Mouse (Mus musculus) intestine, embryonic 14.5 days (tissue): ENCODE data around the gene Fhdc1. TPM values are rescaled to one million over a fixed set of nuclear protein-coding genes. Genes with fewer than 3 reads are reported as not detected.

Experiments used
- ATAC-seq: fragments of 200-750 bp; cut with Nextera tagmentation; replicated peaks from 2 replicates; pipeline ENCODE4 v1.8.0; 2017; ENCODE audit warnings: low read depth, moderate number of reproducible peaks, moderate TSS enrichment, moderate library complexity; ENCODE audit not compliant: low FRiP score, low TSS enrichment
- DNase-seq: peaks from one replicate; pipeline ENCODE4 v3.0.0-alpha.2; 2018; ENCODE audit warnings: low spot score
- H3K27ac ChIP-seq: fragments of 300-500 bp; sonication (generic); 2 replicates; pipeline ENCODE4 v1.5.1; 2014; ENCODE audit warnings: low read depth, mild to moderate bottlenecking, control low read depth
- H3K27me3 ChIP-seq: fragments of 300-500 bp; sonication (generic); replicated peaks from 2 replicates; pipeline ENCODE4 v1.6.1; 2014; ENCODE audit warnings: low read length, control low read depth; ENCODE audit not compliant: control insufficient read depth, insufficient read depth
- H3K36me3 ChIP-seq: fragments of 300-500 bp; sonication (generic); 2 replicates; pipeline ENCODE4 v1.6.1; 2014; ENCODE audit warnings: low read length, control low read depth; ENCODE audit not compliant: control insufficient read depth, insufficient read depth
- H3K4me1 ChIP-seq: fragments of 300-500 bp; sonication (generic); replicated peaks from 2 replicates; pipeline ENCODE4 v1.6.1; 2014; ENCODE audit warnings: low read length, control low read depth, mixed read lengths; ENCODE audit not compliant: control insufficient read depth, insufficient read depth
- H3K4me2 ChIP-seq: fragments of 300-500 bp; sonication (generic); 2 replicates; pipeline ENCODE4 v1.6.1; 2014; ENCODE audit warnings: low read length
- H3K4me3 ChIP-seq: fragments of 300-500 bp; sonication (generic); 2 replicates; pipeline ENCODE4 v1.5.1; 2014; ENCODE audit warnings: low read depth, low read length, control low read depth, mixed read lengths
- H3K9ac ChIP-seq: fragments of 300-500 bp; sonication (generic); 2 replicates; pipeline ENCODE4 v1.6.1; 2014; ENCODE audit warnings: mild to moderate bottlenecking, low read length
- H3K9me3 ChIP-seq: fragments of 300-500 bp; sonication (generic); 2 replicates; pipeline ENCODE4 v1.6.1; 2016; ENCODE audit warnings: low read length, control low read depth; ENCODE audit not compliant: control insufficient read depth
- WGBS: fragments of 180-500 bp; shearing (Covaris S2); extraction: QIAGEN DNeasy Blood & Tissue Kit; methylation state at CpG from one replicate; pipeline ENCODE4 v1.1.7; 2014; 5-methylcytosine and 5-hydroxymethylcytosine counted together
- polyA plus RNA-seq: library from polyadenylated mRNA; unstranded; fragments of >200 nt; fragmentation: Nextera tagmentation; extraction: Ambion mirVana; gene quantifications from 2 replicates; pipeline ENCODE4 v1.2.1, GENCODE M21; 2014

Fhdc1 gene
- polyA plus RNA-seq, 1 experiment from 2014 or later = 5.9 TPM

DNA sequence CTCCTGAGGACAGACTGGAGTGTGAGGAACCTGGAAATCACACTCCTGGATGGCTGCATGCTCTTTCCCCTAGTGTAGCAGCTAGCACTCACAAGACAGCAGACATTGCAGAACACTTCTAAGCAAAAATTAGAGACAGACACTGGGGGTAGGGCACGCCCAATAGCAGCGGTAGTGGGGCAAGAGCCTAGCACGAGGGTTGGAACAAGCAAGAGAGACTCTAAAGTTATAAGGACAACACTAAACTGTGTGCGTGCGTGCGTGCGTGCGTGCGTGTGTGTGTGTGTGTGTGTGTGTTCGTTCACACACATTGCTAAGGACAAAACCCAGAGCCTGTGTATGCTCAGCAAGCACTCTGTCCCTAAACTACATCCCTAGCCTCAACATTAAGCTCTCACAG, 20.3 kb upstream of the Fhdc1 start:
- 82% methylated on average over 10 of the region's 10 CpGs for WGBS

DNA sequence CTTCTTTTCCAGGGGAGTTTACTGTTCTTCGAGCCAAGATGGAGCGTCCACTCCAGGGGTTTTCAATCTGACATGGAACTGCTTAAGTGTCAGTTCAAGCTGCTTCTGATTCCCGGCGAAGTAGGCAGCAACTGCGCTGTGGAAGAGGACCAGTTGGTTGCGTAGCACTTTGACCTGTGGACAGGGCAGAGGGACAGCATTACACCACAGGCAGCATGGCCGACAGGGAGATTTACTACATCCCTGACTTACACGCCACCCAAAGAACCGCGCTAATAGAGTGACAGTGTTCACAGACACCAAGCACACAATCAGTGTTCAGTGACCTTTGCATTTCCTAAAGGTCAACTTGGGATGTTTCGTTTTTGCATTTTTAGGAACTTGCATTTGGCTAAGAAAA, 17.5 kb upstream of the Fhdc1 start:
- Histone ChIP-seq H3K27ac (no peak overlapping the region), H3K36me3 (0 out of 2 replicates have a peak, but pooled peaks cover 3% of the 10 kb centered on the region), H3K9me3 (no peaks in the 10 kb centered on the region), H3K4me3 (no peak overlapping the region), H3K4me1 (no peaks in the 10 kb centered on the region; the same call in 1 of the 2 replicates), H3K9ac (no peak overlapping the region), H3K27me3 (no peaks in the 10 kb centered on the region), H3K4me2 (no peak overlapping the region)
- DNase-seq = no peak
- no peak for ATAC-seq
- 76% methylated on average over 11 of the region's 11 CpGs for WGBS

More for the DNA sequence above, 20.3 kb upstream of the Fhdc1 start:
- Histone ChIP-seq H3K27ac (no peak overlapping the region), H3K4me3 (no peak overlapping the region), H3K9me3 (no peaks in the 10 kb centered on the region), H3K4me2 (no peak overlapping the region), H3K9ac (no peak overlapping the region), H3K4me1 (no peaks in the 10 kb centered on the region; the same call in 1 of the 2 replicates), H3K27me3 (no peaks in the 10 kb centered on the region), H3K36me3 (0 out of 2 replicates have a peak, but pooled peaks cover 3% of the 10 kb centered on the region)
- no peak for DNase-seq
- no peak for ATAC-seq

DNA sequence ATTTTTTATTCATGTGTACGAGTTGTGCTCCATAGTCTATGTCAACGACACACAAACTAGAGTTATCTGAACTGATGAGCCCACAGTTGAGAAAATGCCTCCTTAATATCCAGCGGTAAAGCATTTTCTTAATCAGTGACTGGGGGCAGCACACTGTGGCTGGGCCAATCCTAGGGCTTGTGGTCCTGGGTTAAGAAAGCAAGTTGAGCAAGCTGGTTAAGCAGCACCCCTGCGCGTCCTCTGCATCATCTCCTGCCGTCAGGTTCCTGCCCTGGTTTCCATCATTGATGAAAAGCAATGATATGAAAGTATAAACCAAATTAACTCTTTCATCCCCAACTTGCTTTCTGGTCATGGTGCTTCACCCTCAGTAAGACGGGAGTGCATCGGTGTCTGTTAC, 12.4 kb upstream of the Fhdc1 start:
- no peak overlapping the region for H3K9ac ChIP-seq
- H3K9me3 ChIP-seq = no peaks in the 10 kb centered on the region
- no peaks in the 10 kb centered on the region for H3K27me3 ChIP-seq
- H3K4me1 ChIP-seq = no peaks in the 10 kb centered on the region; the same call in 1 of the 2 replicates
- H3K27ac ChIP-seq = no peak overlapping the region
- no peak overlapping the region for H3K4me2 ChIP-seq
- no peak overlapping the region for H3K4me3 ChIP-seq
- 75% methylated on average over 8 of the region's 8 CpGs for WGBS
- no peak for DNase-seq
- H3K36me3 ChIP-seq = 0 out of 2 replicates have a peak, but pooled peaks cover 2% of the 10 kb centered on the region
- no peak for ATAC-seq

DNA sequence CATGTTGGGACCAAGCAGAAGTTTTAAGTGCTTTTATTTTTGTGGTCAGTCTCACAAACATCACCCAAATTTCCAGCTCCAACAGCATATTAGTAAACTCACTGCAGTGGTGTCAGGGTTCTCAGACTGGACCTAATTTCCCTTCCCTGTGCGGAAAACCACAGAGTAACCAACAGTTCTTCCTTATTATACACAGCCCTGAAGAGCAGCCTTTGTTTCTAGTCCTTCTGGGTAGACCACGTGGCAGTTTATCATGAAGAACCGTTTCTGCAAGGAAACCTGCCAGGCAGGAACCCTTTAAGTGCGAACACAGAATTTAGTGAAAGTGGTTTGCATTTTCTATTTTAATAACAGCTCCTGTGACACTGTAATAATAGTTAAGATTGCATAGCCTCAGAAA, 11.9 kb upstream of the Fhdc1 start:
- H3K4me3 ChIP-seq = no peak overlapping the region
- H3K9ac ChIP-seq = no peak overlapping the region
- WGBS = 71% methylated on average over 4 of the region's 4 CpGs
- H3K27ac ChIP-seq = no peak overlapping the region
- ATAC-seq (no peak), DNase-seq (no peak)
- no peaks in the 10 kb centered on the region; the same call in 1 of the 2 replicates for H3K4me1 ChIP-seq
- H3K27me3 ChIP-seq = no peaks in the 10 kb centered on the region
- H3K4me2 ChIP-seq = no peak overlapping the region
- H3K36me3 ChIP-seq = no peaks in the 10 kb centered on the region
- no peaks in the 10 kb centered on the region for H3K9me3 ChIP-seq

DNA sequence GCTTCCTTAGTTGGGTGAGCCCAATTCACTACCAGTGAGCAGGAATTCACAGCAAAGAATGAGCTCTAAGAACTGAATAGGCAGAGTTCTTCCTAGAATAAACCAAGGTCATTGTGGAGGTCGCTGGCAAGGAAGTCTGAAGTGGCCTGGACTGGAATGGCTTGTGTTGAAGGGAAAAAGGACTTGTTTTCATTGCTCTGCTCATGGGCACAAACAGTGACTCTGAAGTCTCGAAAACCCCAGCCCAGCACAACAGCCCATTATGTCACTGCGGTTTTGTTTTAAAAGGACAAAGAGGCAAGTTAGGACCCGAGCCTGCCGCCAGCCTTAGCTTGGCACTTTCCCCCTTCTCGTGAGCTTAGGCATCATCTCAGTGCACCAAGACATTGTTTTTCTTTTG, 8.5 kb upstream of the Fhdc1 start:
- DNase-seq = no peak
- WGBS = 69% methylated on average over 6 of the region's 6 CpGs
- no peaks in the 10 kb centered on the region for H3K36me3 ChIP-seq

DNA sequence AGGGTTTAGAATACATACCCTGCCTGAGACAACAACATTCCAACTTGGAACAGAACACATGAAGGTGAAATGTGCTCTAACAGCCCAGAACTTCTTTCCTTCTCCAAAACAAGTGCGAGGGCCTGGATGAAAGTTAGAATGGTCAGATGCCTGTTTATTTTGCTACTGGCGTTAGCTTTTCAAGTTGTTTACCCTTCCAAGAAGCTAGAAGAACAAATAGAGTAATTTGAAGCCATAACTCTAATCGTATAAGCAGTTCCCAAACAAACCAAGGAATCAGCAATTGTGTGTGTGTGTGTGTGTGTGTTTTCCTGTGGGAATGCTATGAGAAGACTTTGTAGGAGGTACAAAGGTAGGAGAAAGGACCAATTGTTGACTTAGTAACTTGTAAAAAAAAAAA, 4.7 kb upstream of the Fhdc1 start:
- no peaks in the 10 kb centered on the region for H3K4me1 ChIP-seq
- H3K36me3 ChIP-seq = no peaks in the 10 kb centered on the region
- no peaks in the 10 kb centered on the region for H3K27me3 ChIP-seq
- H3K4me3 ChIP-seq = no peak overlapping the region
- DNase-seq (no peak), ATAC-seq (no peak)
- 53% methylated on average over 3 of the region's 3 CpGs for WGBS
- H3K27ac ChIP-seq = no peak overlapping the region
- no peaks in the 10 kb centered on the region for H3K9me3 ChIP-seq
- H3K9ac ChIP-seq = no peak overlapping the region
- H3K4me2 ChIP-seq = no peak overlapping the region

More for the DNA sequence above, 8.5 kb upstream of the Fhdc1 start:
- Histone ChIP-seq H3K4me3 (no peak overlapping the region), H3K4me2 (no peak overlapping the region), H3K9me3 (no peaks in the 10 kb centered on the region), H3K9ac (no peak overlapping the region), H3K27ac (no peak overlapping the region), H3K27me3 (no peaks in the 10 kb centered on the region), H3K4me1 (no peaks in the 10 kb centered on the region)
- no peak for ATAC-seq

DNA sequence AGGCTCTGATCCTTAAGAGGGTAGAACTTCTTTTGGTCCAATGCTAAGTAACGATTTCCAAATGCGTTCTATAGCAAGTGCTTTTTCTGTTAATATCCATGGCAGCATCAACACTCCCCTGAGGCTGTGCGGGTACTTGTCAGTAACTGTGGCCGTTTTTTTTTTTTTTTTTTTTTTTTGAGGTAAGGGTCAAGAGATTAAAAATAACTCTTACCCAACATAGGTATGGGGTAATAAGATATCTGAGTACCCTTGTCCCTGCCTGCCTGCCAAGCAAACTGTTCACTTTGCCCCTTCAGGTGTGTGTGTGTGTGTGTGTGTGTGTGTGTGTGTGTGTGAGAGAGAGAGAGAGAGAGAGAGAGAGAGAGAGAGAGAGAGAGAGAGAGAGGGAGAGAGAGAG, 4.1 kb upstream of the Fhdc1 start:
- Histone ChIP-seq H3K27ac (no peak overlapping the region), H3K4me1 (no peaks in the 10 kb centered on the region; the same call in 1 of the 2 replicates), H3K9me3 (no peaks in the 10 kb centered on the region), H3K4me2 (no peak overlapping the region), H3K4me3 (no peak overlapping the region), H3K36me3 (no peaks in the 10 kb centered on the region), H3K27me3 (no peaks in the 10 kb centered on the region), H3K9ac (no peak overlapping the region)
- DNase-seq (no peak), ATAC-seq (no peak)
- 76% methylated on average over 4 of the region's 4 CpGs for WGBS

DNA sequence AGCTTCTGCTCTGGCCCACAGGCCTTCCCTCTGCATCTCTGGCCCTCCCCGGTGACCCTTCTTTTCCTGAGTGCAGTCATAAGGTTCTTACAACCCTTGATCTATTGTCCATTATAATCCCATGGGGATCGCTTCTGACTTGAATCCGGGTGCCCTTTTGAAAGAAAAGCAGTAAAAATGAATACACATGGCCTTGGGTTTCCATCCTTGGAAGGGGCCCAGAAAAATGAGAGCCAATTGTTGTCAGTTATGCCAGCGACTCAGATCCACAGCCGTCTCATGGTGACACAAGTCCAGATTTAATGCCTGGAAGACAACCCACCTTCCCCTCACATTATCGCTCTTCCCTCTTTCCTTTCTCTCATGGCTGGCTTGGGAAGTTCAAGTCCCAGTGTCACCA, 1.9 kb upstream of the Fhdc1 start:
- Histone ChIP-seq H3K4me3 (no peak overlapping the region), H3K9me3 (no peaks in the 10 kb centered on the region), H3K9ac (no peak overlapping the region), H3K4me2 (no peak overlapping the region), H3K27me3 (peaks cover 18% of the 10 kb centered on the region), H3K27ac (no peak overlapping the region), H3K36me3 (no peaks in the 10 kb centered on the region), H3K4me1 (peaks cover 6% of the 10 kb centered on the region; the same call in 1 of the 2 replicates)
- no peak for ATAC-seq
- 81% methylated on average over 6 of the region's 6 CpGs for WGBS
- DNase-seq = no peak

DNA sequence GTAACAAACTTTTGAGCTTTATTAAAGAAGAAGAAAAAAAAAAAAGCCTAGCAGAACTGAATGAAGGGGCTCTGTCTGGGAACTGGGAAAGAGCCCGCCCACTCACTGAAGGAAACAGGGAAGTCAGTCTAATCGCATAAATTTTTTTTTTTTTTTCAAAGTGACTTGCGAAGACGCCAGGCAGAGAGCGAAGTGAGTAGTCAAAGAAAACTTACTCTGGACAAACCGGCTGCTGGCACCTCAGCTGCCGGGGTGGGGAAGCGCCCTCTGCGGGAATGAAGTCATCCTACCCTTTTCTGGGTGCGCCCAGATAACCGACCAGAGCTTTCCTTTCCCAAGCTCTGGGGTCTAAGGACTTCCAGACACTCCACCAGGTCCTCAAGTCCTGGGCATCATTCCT, 875 bp upstream of the Fhdc1 start:
- DNase-seq = peak; percentile 71
- peaks cover 18% of the 10 kb centered on the region for H3K27me3 ChIP-seq
- no peaks in the 10 kb centered on the region for H3K9me3 ChIP-seq
- no peak overlapping the region for H3K9ac ChIP-seq
- no peaks in the 10 kb centered on the region for H3K36me3 ChIP-seq
- H3K4me3 ChIP-seq = peak overlapping the region; percentile 49
- H3K4me2 ChIP-seq = peak overlapping the region; percentile 97
- 5% methylated on average over 11 of the region's 11 CpGs for WGBS
- peaks cover 6% of the 10 kb centered on the region; the same call in 1 of the 2 replicates for H3K4me1 ChIP-seq
- H3K27ac ChIP-seq = 0 out of 2 replicates have a peak overlapping the region, but pooled peaks have one; percentile 30
- ATAC-seq = no peak; the same call in 1 of the 2 replicates
